ENCODE assay signal across 10 mouse cellular contexts in the genomic region with DNA sequence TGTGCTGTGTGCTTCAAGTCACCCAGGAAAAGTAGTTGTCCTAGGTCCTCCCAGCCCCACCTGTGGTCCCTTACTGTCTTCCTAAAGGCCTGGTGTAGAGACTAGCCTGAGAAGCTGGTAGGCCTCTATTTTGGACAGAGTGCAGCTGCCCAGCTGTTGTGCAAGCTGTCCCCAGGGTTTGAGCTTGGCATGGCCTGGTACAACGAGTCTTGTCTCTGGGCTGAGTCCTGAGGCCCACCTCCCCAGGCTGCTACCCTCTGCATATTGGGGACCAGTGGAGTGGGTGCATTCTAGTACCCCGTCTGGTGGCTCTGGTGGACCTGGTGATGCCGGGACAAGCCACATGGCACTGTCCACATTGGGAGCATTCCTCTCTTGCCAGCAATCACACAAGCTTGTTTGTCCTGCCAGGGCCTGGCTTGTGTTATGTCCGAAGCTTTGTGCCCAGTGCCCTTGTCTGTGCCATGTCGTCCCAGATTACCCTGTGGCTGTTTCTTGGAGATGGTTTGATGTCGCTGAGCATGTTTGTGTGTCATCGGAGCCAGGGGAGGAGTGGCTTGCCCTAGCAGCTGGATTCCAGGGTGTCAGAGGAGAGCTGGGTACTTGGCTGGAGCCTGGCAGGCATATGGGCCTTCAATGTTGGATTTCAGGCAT. TPM values are rescaled to one million over a fixed set of nuclear protein-coding genes. Genes with fewer than 3 reads are reported as not detected.
DNase-seq lines count a peak whose midpoint lies in the region; ATAC-seq and TF ChIP-seq lines count a peak whose summit lies in the region.
"Had no signal": no experiment of that assay in that cellular context is flagged by ENCODE, and none has a peak within 500 bp of the region (broad histone marks: within the 10 kb centered on the region; RNA-seq: fewer than 3 reads in every experiment).

No protein-coding gene starts in this region.

- no peak overlapping the region for H3K4me3 ChIP-seq in kidney, postnatal 0 days (replicated peaks; ENCODE audit: low read depth, low read length)
- H3K4me3 ChIP-seq in embryonic facial prominence, embryonic 10.5 days: no peak overlapping the region
- H3K4me3 ChIP-seq in intestine, embryonic 16.5 days (ENCODE audit: low read length): no peak overlapping the region

- H3K9me3 ChIP-seq in kidney, postnatal 0 days (replicated peaks; ENCODE audit: low read length): no peaks in the 10 kb centered on the region
- H3K9me3 ChIP-seq in embryonic facial prominence, embryonic 10.5 days: no peaks in the 10 kb centered on the region
- H3K9me3 ChIP-seq in intestine, embryonic 16.5 days (ENCODE audit: control insufficient read depth, low read length): no peaks in the 10 kb centered on the region

- 0 out of 2 replicates have a peak overlapping the region, but pooled peaks have one; percentile 4 for H3K9ac ChIP-seq in kidney, postnatal 0 days (ENCODE audit: low read depth, low read length)
- H3K9ac ChIP-seq in intestine, embryonic 16.5 days (ENCODE audit: low read depth, low read length): no peak overlapping the region

- no peak for ATAC-seq in kidney, postnatal 0 days (replicated peaks; ENCODE audit: low FRiP score, low read depth)
- no peak for ATAC-seq in intestine, embryonic 16.5 days

- H3K36me3 ChIP-seq in kidney, postnatal 0 days (ENCODE audit: insufficient read depth, low read length): peaks cover 7% of the 10 kb centered on the region; the same call in 1 of the 2 replicates
- H3K36me3 ChIP-seq in embryonic facial prominence, embryonic 10.5 days (replicated peaks): peaks cover 35% of the 10 kb centered on the region
- H3K36me3 ChIP-seq in intestine, embryonic 16.5 days (ENCODE audit: control insufficient read depth, insufficient read depth, low read length): peaks cover 3% of the 10 kb centered on the region; the same call in 1 of the 2 replicates

- H3K4me1 ChIP-seq in kidney, postnatal 0 days (replicated peaks; ENCODE audit: insufficient read depth, low read length): no peaks in the 10 kb centered on the region
- peaks cover 29% of the 10 kb centered on the region for H3K4me1 ChIP-seq in embryonic facial prominence, embryonic 10.5 days
- peaks cover 12% of the 10 kb centered on the region for H3K4me1 ChIP-seq in intestine, embryonic 16.5 days (ENCODE audit: control insufficient read depth, insufficient read depth, low read length)

- WGBS in kidney, postnatal 0 days: 70% methylated on average over 7 of the region's 7 CpGs
- WGBS in embryonic facial prominence, embryonic 10.5 days: 81% methylated on average over 7 of the region's 7 CpGs
- 81% methylated on average over 7 of the region's 7 CpGs for WGBS in intestine, embryonic 16.5 days

- no peak for DNase-seq in kidney, postnatal 0 days (ENCODE audit: low spot score)
- DNase-seq in kidney, adult 9 months: no peak
- peak; percentile 62 for DNase-seq in Muller cell, postnatal 12 days (ENCODE audit: inconsistent ontology term)
- no peak for DNase-seq in embryonic facial prominence, embryonic 10.5 days (ENCODE audit: low spot score)
- DNase-seq in layer of hippocampus, postnatal 10 days (ENCODE audit: low spot score in 2 of 2): peak; percentile 34 to 49
- no peak for DNase-seq in ovary, postnatal 10 days (ENCODE audit: low spot score)
- no peak for DNase-seq in natural killer cell, adult 2 months (ENCODE audit: low spot score in 2 of 2)
- DNase-seq: kidney, postnatal 14 days; right cerebral cortex, postnatal 14 days had no signal

- H3K4me2 ChIP-seq in kidney, postnatal 0 days (ENCODE audit: low read length): no peak overlapping the region
- no peak overlapping the region for H3K4me2 ChIP-seq in intestine, embryonic 16.5 days (ENCODE audit: low read depth, low read length)

- H3K27ac ChIP-seq in kidney, postnatal 0 days: no peak overlapping the region
- H3K27ac ChIP-seq in embryonic facial prominence, embryonic 10.5 days (replicated peaks): peak overlapping the region; percentile 14; the same call in 1 of the 2 replicates
- H3K27ac ChIP-seq in intestine, embryonic 16.5 days (ENCODE audit: low read length): no peak overlapping the region

- no peaks in the 10 kb centered on the region for H3K27me3 ChIP-seq in kidney, postnatal 0 days (ENCODE audit: insufficient read depth, low read length)
- H3K27me3 ChIP-seq in embryonic facial prominence, embryonic 10.5 days (replicated peaks; ENCODE audit: low read depth, poor library complexity, severe bottlenecking): peaks cover 8% of the 10 kb centered on the region
- H3K27me3 ChIP-seq in intestine, embryonic 16.5 days (replicated peaks; ENCODE audit: control insufficient read depth, insufficient read depth, low read length): no peaks in the 10 kb centered on the region

- TF ChIP-seq CTCF in kidney, postnatal 0 days (IDR thresholded peaks at IDR 0.05; ENCODE audit: low read depth): no peak

RNA-seq across cellular contexts. Expression of a gene that starts 3.6 kb away (rescaled TPM):
- 1.8 and 2.0 TPM in 2 replicates for polyA plus RNA-seq in kidney, postnatal 0 days (2015; fragmentation: Nextera tagmentation; extraction: Ambion mirVana)
- 1.4 and 1.9 TPM in 2 replicates for polyA plus RNA-seq in embryonic facial prominence, embryonic 10.5 days (2016; fragmentation: Nextera tagmentation; extraction: Ambion mirVana)
- 10 to 100 TPM; 25.8 to 29.0 TPM for total RNA-seq in layer of hippocampus, postnatal 10 days (2021)
- polyA plus RNA-seq in intestine, embryonic 16.5 days (2015; fragmentation: Nextera tagmentation; extraction: Ambion mirVana): 2.2 and 2.3 TPM in 2 replicates

RNA-seq across cellular contexts. Expression of a gene that starts 28.5 kb away (rescaled TPM):
- polyA plus RNA-seq in kidney, postnatal 0 days (2015; fragmentation: Nextera tagmentation; extraction: Ambion mirVana): 8.6 and 9.2 TPM in 2 replicates
- 3.4 and 3.7 TPM in 2 replicates for polyA plus RNA-seq in embryonic facial prominence, embryonic 10.5 days (2016; fragmentation: Nextera tagmentation; extraction: Ambion mirVana)
- 1 to 10 TPM; 6.4 to 7.1 TPM for total RNA-seq in layer of hippocampus, postnatal 10 days (2021)
- polyA plus RNA-seq in intestine, embryonic 16.5 days (2015; fragmentation: Nextera tagmentation; extraction: Ambion mirVana): 3.0 and 3.6 TPM in 2 replicates

RNA-seq across cellular contexts. Expression of a gene that starts 59.2 kb away (rescaled TPM):
- polyA plus RNA-seq in kidney, postnatal 0 days (2015; fragmentation: Nextera tagmentation; extraction: Ambion mirVana): 30.4 and 32.4 TPM in 2 replicates
- 32.8 and 35.9 TPM in 2 replicates for polyA plus RNA-seq in embryonic facial prominence, embryonic 10.5 days (2016; fragmentation: Nextera tagmentation; extraction: Ambion mirVana)
- total RNA-seq in layer of hippocampus, postnatal 10 days (2021): 10 to 100 TPM; 76.1 to 80.4 TPM
- polyA plus RNA-seq in intestine, embryonic 16.5 days (2015; fragmentation: Nextera tagmentation; extraction: Ambion mirVana): 22.1 and 23.7 TPM in 2 replicates

Comparison
In these comparisons a context has a peak if more than half of its experiments do, and no peak if none do; other contexts are left out.
1. DNase-seq: peak in Muller cell, postnatal 12 days (single experiment) and layer of hippocampus, postnatal 10 days (2 of 2); none in kidney, postnatal 0 days (single experiment), kidney, adult 9 months (single experiment), embryonic facial prominence, embryonic 10.5 days (single experiment), ovary, postnatal 10 days (single experiment) and natural killer cell, adult 2 months (0 of 2).